Mouse (Mus musculus): ENCODE data around the gene Evc.

DNA sequence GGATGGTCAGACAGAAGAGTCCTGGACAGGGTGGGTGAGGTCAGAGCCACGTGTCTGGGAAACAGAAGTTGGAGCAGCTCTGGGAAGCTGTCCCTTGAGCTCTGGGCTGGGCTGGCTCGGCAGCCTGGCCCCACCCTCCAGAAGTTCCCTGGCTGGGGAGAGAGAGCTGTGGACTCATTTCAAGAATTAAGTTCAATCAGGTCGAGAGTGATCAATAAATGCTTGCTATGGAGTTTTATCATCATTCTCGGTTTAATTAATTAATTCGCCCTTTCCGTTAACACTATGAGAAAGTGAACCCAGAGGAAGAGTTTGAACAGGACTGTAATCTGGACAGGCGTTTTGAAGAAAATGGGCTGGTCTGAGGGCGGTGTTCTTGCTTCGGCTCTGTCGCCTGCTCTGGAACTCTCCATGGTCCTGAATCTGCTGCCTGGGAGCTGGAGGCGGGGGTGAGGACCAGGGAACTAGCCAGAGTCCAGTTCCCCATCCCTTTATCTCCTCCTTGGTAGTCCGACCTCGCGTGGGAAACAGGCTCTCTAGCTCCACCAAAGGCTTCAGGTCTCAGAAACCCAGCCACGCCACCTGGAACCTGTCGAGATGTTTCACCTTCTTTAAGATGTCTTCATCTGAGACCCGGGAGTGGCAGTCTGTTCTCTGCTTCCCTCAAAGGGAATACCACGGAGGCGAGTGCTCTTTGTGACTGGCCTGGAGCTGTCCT is 93.4 kb downstream of the Evc start:
- TF ChIP-seq CTCF (IDR thresholded peaks at IDR 0.05; ENCODE audit: low read depth, low read length) (no peak), POLR2A (IDR thresholded peaks at IDR 0.05; ENCODE audit: extremely low read depth, insufficient read depth, low read length) (no peak)

Measured in liver, adult 2 months (tissue).